Mouse (Mus musculus) embryonic fibroblast, embryonic 13.5 days (primary cell): ENCODE measurements around the gene Usp43.

ENCODE experiments used
- CTCF ChIP-seq: IDR thresholded peaks from 2 replicates; pipeline ENCODE4 v1.5.1; 2011; ENCODE audit warnings: mild to moderate bottlenecking, control low read depth, low read length, moderate library complexity, borderline replicate concordance; ENCODE audit not compliant: insufficient read depth
- POLR2A ChIP-seq: IDR thresholded peaks from 2 replicates; pipeline ENCODE4 v1.6.1; 2011; ENCODE audit warnings: low read depth, mild to moderate bottlenecking, control low read depth, low read length, moderate library complexity

DNA sequence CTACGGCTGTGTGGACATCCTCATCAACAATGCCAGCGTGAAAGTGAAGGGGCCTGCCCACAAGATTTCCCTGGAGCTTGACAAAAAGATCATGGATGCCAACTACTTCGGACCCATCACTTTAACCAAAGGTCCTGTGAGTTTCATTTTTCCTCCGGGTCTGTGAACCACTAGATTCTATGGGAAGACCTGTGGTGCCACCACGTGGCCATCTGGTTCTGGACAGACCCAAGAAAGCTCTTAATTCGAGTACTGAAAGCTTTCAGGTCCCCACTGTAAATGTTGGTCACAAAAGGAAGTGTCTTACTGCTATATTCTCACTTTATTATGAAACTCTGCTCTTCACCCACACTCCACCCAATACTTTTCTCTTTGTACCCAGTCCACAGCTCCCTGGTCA, 110.4 kb downstream of the Usp43 start:
- no peak for TF ChIP-seq CTCF
- TF ChIP-seq POLR2A: no peak
